Mouse (Mus musculus): ENCODE data around the gene Klra8. TPM values are rescaled to one million over a fixed set of nuclear protein-coding genes. Genes with fewer than 3 reads are reported as not detected.
"Not testable (repeated sequence)": the region's sequence is repeated elsewhere in the genome, so short reads cannot be mapped to it uniquely, and the experiment has no call there.

The Klra8 gene
- total RNA-seq (2021): not detected
- long read RNA-seq, experiment 1: 0 reads
- long read RNA-seq, experiment 2: 0 reads

DNA sequence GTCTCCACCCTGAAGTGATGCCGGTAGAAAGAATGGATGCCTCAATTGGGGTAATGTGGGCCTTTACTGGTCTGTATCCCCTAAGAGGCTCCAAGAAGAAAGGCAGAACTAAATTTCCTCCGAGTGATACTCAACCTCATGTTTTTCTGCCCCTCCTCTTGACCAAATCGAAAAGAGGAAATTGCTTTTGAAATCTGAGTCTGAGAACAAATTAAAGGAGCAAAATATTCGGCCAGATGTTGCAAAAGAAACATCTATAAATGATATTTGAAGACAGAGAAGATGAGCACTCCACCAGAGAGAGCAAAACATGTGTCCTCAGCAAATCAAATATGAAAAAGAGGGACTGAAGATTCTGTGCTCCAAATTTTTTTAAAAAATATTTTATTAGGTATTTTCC lies at the start of gene Klra8:
Gene Klra8, minus strand, starts transcription at position 101 of the 400 bp plus-strand sequence.
- not testable (repeated sequence) for DNase-seq (ENCODE audit: low spot score in 2 of 2)

GRCm38 (mm10) chr6:130110485-130110884 lies 19.2 kb downstream of the Klra8 start:
- no peak for DNase-seq (ENCODE audit: low spot score in 2 of 2)

- not testable (repeated sequence) for DNase-seq (ENCODE audit: low spot score in 2 of 2)
Observed at GRCm38 (mm10) chr6:130102743-130103142, 27.0 kb downstream of the Klra8 start.

GRCm38 (mm10) chr6:130092336-130092948 lies 37.3 kb downstream of the Klra8 start:
- DNase-seq (ENCODE audit: low spot score in 2 of 2): no peak

GRCm38 (mm10) chr6:130067171-130067570 lies 62.5 kb downstream of the Klra8 start, which contains the start of gene Klra4:
Gene Klra4, minus strand, starts transcription at chr6:130067271.
- not testable (repeated sequence) for DNase-seq (ENCODE audit: low spot score in 2 of 2)

Other genes starting within 250 kb of the Klra8 start
- not detected for gene Klra5, start 212.2 kb downstream of the Klra8 start, total RNA-seq (2021)
- gene Klra6, start 102.9 kb downstream of the Klra8 start, total RNA-seq (2021): not detected
- gene Klra4, start 62.6 kb downstream of the Klra8 start, total RNA-seq (2021): not detected
- not detected for gene Klra9, start 63.2 kb upstream of the Klra8 start, total RNA-seq (2021)
- gene Klra7, start 103.4 kb upstream of the Klra8 start, total RNA-seq (2021): not detected
- gene Klra10, start 152.0 kb upstream of the Klra8 start, total RNA-seq (2021): not detected
- gene Klra3, start 207.7 kb upstream of the Klra8 start, total RNA-seq (2021): not detected